Mouse (Mus musculus): ENCODE measurements around the gene 1600012H06Rik. TPM values are rescaled to one million over a fixed set of nuclear protein-coding genes. Genes with fewer than 3 reads are reported as not detected.
A peak's percentile ranks its signal among the peaks of the same experiment; 100 is the strongest.
"Not testable (repeated sequence)": the region's sequence is repeated elsewhere in the genome, so short reads cannot be mapped to it uniquely, and the experiment has no call there.

The 1600012H06Rik gene
- total RNA-seq, 2 experiments from 2014 or later = 17.1 to 18.1 TPM

- H3K27ac ChIP-seq = no peak overlapping the region
Observed at GRCm38 (mm10) chr17:14917866-14918265, 25.1 kb upstream of the 1600012H06Rik start.

GRCm38 (mm10) chr17:14921582-14921981, 21.4 kb upstream of the 1600012H06Rik start:
- TF ChIP-seq CTCF (conservative IDR thresholded peaks at IDR 0.05) = no peak
- no peak overlapping the region for H3K4me3 ChIP-seq
- no peak for DNase-seq (ENCODE audit: low spot score in 2 of 2)
- no peak overlapping the region for H3K27ac ChIP-seq

More at GRCm38 (mm10) chr17:14917866-14918265, 25.1 kb upstream of the 1600012H06Rik start:
- H3K4me3 ChIP-seq = no peak overlapping the region
- TF ChIP-seq CTCF (conservative IDR thresholded peaks at IDR 0.05) = no peak
- no peak for DNase-seq (ENCODE audit: low spot score in 2 of 2)

GRCm38 (mm10) chr17:14927644-14928218, 15.3 kb upstream of the 1600012H06Rik start:
- no peak for TF ChIP-seq CTCF (conservative IDR thresholded peaks at IDR 0.05)

GRCm38 (mm10) chr17:14928631-14929030, 14.4 kb upstream of the 1600012H06Rik start:
- no peak for TF ChIP-seq CTCF (conservative IDR thresholded peaks at IDR 0.05)
- Histone ChIP-seq H3K27ac (no peak overlapping the region), H3K4me3 (no peak overlapping the region)
- no peak for DNase-seq (ENCODE audit: low spot score in 2 of 2)

More at GRCm38 (mm10) chr17:14927644-14928218, 15.3 kb upstream of the 1600012H06Rik start:
- no peak for DNase-seq (ENCODE audit: low spot score in 2 of 2)
- Histone ChIP-seq H3K4me3 (no peak overlapping the region), H3K27ac (no peak overlapping the region)

GRCm38 (mm10) chr17:14930697-14931096, 12.3 kb upstream of the 1600012H06Rik start:
- no peak overlapping the region for H3K27ac ChIP-seq
- no peak overlapping the region for H3K4me3 ChIP-seq
- TF ChIP-seq CTCF (conservative IDR thresholded peaks at IDR 0.05) = no peak
- DNase-seq (ENCODE audit: low spot score in 2 of 2) = no peak

GRCm38 (mm10) chr17:14931469-14931868, 11.5 kb upstream of the 1600012H06Rik start:
- no peak for TF ChIP-seq CTCF (conservative IDR thresholded peaks at IDR 0.05)
- Histone ChIP-seq H3K4me3 (no peak overlapping the region), H3K27ac (no peak overlapping the region)
- no peak for DNase-seq (ENCODE audit: low spot score in 2 of 2)

- not testable (repeated sequence) for H3K4me3 ChIP-seq; H3K27ac ChIP-seq; DNase-seq (ENCODE audit: low spot score in 2 of 2)
Observed at GRCm38 (mm10) chr17:14935280-14935679, 7.7 kb upstream of the 1600012H06Rik start.

- Histone ChIP-seq H3K27ac (no peak overlapping the region), H3K4me3 (no peak overlapping the region)
- TF ChIP-seq CTCF (conservative IDR thresholded peaks at IDR 0.05) = no peak
- DNase-seq (ENCODE audit: low spot score in 2 of 2) = no peak
Observed at GRCm38 (mm10) chr17:14935841-14936605, 7.0 kb upstream of the 1600012H06Rik start.

- Histone ChIP-seq H3K4me3 (peak overlapping the region; percentile 96), H3K27ac (peak overlapping the region; percentile 95; the same call in 1 of the 2 replicates)
- DNase-seq (ENCODE audit: low spot score in 2 of 2) = not testable (repeated sequence)
Observed at GRCm38 (mm10) chr17:14942181-14942580, 803 bp upstream of the 1600012H06Rik start.

GRCm38 (mm10) chr17:14943729-14944059, 710 bp downstream of the 1600012H06Rik start:
- H3K4me3 ChIP-seq = peak overlapping the region; percentile 96
- no peak for DNase-seq (ENCODE audit: low spot score in 2 of 2)
- no peak for TF ChIP-seq CTCF (conservative IDR thresholded peaks at IDR 0.05)
- peak overlapping the region; percentile 95 for H3K27ac ChIP-seq

- no peak for DNase-seq (ENCODE audit: low spot score in 2 of 2)
- Histone ChIP-seq H3K27ac (no peak overlapping the region), H3K4me3 (no peak overlapping the region)
- TF ChIP-seq CTCF (conservative IDR thresholded peaks at IDR 0.05) = no peak
Observed at GRCm38 (mm10) chr17:14944551-14944950, 1.6 kb downstream of the 1600012H06Rik start.

GRCm38 (mm10) chr17:14949161-14949827, 6.3 kb downstream of the 1600012H06Rik start:
- DNase-seq (ENCODE audit: low spot score in 2 of 2) = no peak
- H3K27ac ChIP-seq = peak overlapping the region; percentile 58
- TF ChIP-seq CTCF (conservative IDR thresholded peaks at IDR 0.05) = no peak

GRCm38 (mm10) chr17:14953452-14953851, 10.5 kb downstream of the 1600012H06Rik start:
- Histone ChIP-seq H3K27ac (no peak overlapping the region), H3K4me3 (no peak overlapping the region)
- TF ChIP-seq CTCF (conservative IDR thresholded peaks at IDR 0.05) = no peak
- no peak for DNase-seq (ENCODE audit: low spot score in 2 of 2)

More at GRCm38 (mm10) chr17:14949161-14949827, 6.3 kb downstream of the 1600012H06Rik start:
- no peak overlapping the region for H3K4me3 ChIP-seq

Measured in layer of hippocampus, adult 2 months (tissue).